Mouse (Mus musculus) embryonic facial prominence, embryonic 14.5 days (tissue): Measurements from ENCODE around the gene Tmem270. TPM values are rescaled to one million over a fixed set of nuclear protein-coding genes. Genes with fewer than 3 reads are reported as not detected.

ENCODE experiments used
- polyA plus RNA-seq: library from polyadenylated mRNA; unstranded; fragments of >200 nt; fragmentation: Nextera tagmentation; extraction: Ambion mirVana; gene quantifications from 2 replicates; pipeline ENCODE4 v1.2.1, GENCODE M21; 2014

Gene Tmem270
- polyA plus RNA-seq, 1 experiment from 2014 or later: not detected

Other genes with a start within 250 kb of the Tmem270 start
- 6.2 and 8.5 TPM in 2 replicates for gene Limk1, start 218.1 kb downstream of the Tmem270 start, polyA plus RNA-seq
- 152 and 188 TPM in 2 replicates for gene Eln, start 159.4 kb downstream of the Tmem270 start, polyA plus RNA-seq
- gene Cldn13, start 8.8 kb upstream of the Tmem270 start, polyA plus RNA-seq: 0.15 and 0.20 TPM in 2 replicates
- gene Mettl27, start 25.6 kb upstream of the Tmem270 start, polyA plus RNA-seq: 10.6 and 18.2 TPM in 2 replicates
- gene Cldn4, start 40.2 kb upstream of the Tmem270 start, polyA plus RNA-seq: 27.0 and 30.6 TPM in 2 replicates
- gene Cldn3, start 79.5 kb upstream of the Tmem270 start, polyA plus RNA-seq: 23.2 and 27.8 TPM in 2 replicates
- 61.3 and 70.3 TPM in 2 replicates for gene Abhd11, start 102.4 kb upstream of the Tmem270 start, polyA plus RNA-seq
- gene Stx1a, start 116.7 kb upstream of the Tmem270 start, polyA plus RNA-seq: 19.6 and 20.8 TPM in 2 replicates
- 31.1 and 33.9 TPM in 2 replicates for gene Dnajc30, start 157.5 kb upstream of the Tmem270 start, polyA plus RNA-seq
- 74.0 and 87.2 TPM in 2 replicates for gene Bud23, start 158.2 kb upstream of the Tmem270 start, polyA plus RNA-seq
- gene Vps37d, start 171.5 kb upstream of the Tmem270 start, polyA plus RNA-seq: 7.7 and 8.5 TPM in 2 replicates
- gene Mlxipl, start 183.2 kb upstream of the Tmem270 start, polyA plus RNA-seq: 1.2 and 1.6 TPM in 2 replicates
- 24.1 and 30.1 TPM in 2 replicates for gene Tbl2, start 242.9 kb upstream of the Tmem270 start, polyA plus RNA-seq